Mouse (Mus musculus) megakaryocyte, embryonic 14.5 days (primary cell): Measurements from ENCODE around the gene Sec24c.

Experiments
- FLI1 ChIP-seq: IDR thresholded peaks from 2 replicates; pipeline ENCODE4 v1.6.1; 2012; ENCODE audit warnings: low read length, inconsistent platforms, mixed read lengths
- GATA1 ChIP-seq: IDR thresholded peaks from 3 replicates; pipeline ENCODE4 v1.6.1; 2012; ENCODE audit warnings: mixed read lengths, low read length, inconsistent platforms, borderline replicate concordance

DNA sequence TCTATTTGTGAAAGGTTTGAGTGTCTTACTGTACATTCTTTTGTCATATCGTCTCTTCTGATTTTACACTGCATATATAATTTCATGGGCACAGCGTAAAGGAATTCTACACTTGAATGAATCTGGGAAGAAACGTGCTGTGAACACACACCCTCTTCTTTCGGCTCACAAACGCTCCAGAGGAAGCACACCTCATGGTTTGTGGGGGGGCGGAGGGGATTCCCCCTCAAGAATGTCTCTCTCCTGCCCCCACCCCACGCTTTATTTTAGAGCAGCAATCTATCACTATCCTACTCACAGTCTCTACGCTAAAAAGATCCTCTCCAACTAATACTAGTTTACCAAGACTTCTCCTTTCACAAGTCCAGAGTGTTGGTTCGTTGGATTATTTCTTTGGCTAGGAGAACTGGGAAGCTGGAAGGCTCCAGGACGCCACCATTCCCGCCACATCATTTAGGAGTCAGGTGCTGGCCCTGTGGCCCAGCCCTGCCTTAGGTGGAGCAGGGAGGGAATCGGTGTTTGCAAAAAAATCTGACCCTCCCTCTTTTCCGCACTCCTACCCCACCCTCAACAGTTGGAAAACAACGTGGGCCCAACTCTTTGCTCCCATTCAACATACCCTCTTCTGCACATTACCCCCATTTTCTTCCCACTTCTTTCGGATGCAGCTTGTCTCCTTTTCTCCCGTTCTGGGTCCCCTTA is 34.0 kb upstream of the Sec24c start:
- TF ChIP-seq GATA1 (no peak), FLI1 (no peak)
